In genomic region chr8:86586642-86587041, GRCm38 (mm10) we compare ENCODE assay signal across 8 mouse cellular contexts. TPM values are rescaled to one million over a fixed set of nuclear protein-coding genes. Genes with fewer than 3 reads are reported as not detected.
DNase-seq lines count a peak whose midpoint lies in the region.

No protein-coding gene starts in this region.

- peak; percentile 15 for DNase-seq in adrenal gland, postnatal 14 days
- DNase-seq in adrenal gland, adult 8-10 months = no peak
- peak; percentile 21 for DNase-seq in layer of hippocampus, adult 11-12 months (ENCODE audit: low spot score)
- DNase-seq in layer of hippocampus, postnatal 10 days (ENCODE audit: low spot score in 2 of 2) = no peak
- DNase-seq in ES-CJ7 (ENCODE audit: low read depth, low spot score) (peak; percentile 36), MN1 (ENCODE audit: low spot score) (no peak)
- peak; percentile 28 for DNase-seq in induced T-regulatory cell, adult 2 months (ENCODE audit: low read depth)
- DNase-seq in left cerebral cortex, adult 9 months (ENCODE audit: low spot score in 2 of 2) = no peak

RNA-seq across cellular contexts. Expression of gene Abcc12, which starts 6.2 kb away (rescaled TPM):
- total RNA-seq in adrenal gland, postnatal 14 days (2021) = 0.15 TPM in 1 of 2 replicates, not detected in the other
- total RNA-seq in adrenal gland, adult 8-10 months (2022) = under 1 TPM in 3 of 4 experiments, not detected in 1; 0.13 to 0.18 (median 0.17) TPM
- total RNA-seq in layer of hippocampus, postnatal 10 days (2021) = under 1 TPM; 0.67 to 0.80 TPM

RNA-seq across cellular contexts. Expression of gene Lonp2, which starts 37.2 kb away (rescaled TPM):
- 123 and 136 TPM in 2 replicates for total RNA-seq in adrenal gland, postnatal 14 days (2021)
- total RNA-seq in adrenal gland, adult 8-10 months (2022) = 100 to 1,000 TPM; 103 to 127 (median 115) TPM
- 10 to 100 TPM; 61.6 to 61.8 TPM for total RNA-seq in layer of hippocampus, postnatal 10 days (2021)

Comparison
In these comparisons a context has a peak if more than half of its experiments do, and no peak if none do; other contexts are left out.
1. DNase-seq: peak in adrenal gland, postnatal 14 days (single experiment), layer of hippocampus, adult 11-12 months (single experiment), ES-CJ7 (single experiment) and induced T-regulatory cell, adult 2 months (single experiment); none in adrenal gland, adult 8-10 months (single experiment), layer of hippocampus, postnatal 10 days (0 of 2), MN1 (single experiment) and left cerebral cortex, adult 9 months (0 of 2).